Comparison of ENCODE assay signal across 1 mouse cellular context in the genomic region with DNA sequence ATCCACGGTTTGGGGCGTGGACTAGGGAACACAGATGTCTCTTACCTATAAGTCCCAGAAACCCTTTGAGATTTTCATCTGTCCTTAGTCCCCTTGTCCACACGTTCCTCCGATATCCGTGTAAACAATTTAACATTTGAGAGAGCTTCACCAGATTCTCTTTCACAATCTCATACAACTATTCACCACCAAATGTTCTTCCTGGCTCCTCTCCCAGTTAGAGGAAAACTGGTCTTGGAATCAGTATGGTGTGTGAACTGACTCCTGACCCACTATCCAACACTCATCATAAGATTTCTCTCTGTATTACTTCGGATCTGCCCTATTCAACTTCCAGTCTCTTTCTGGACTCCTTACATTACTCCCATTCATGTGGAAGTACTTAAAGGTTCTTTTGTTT.
TF ChIP-seq lines count a peak whose summit lies in the region.

No protein-coding gene starts in this region.

TF ChIP-seq in myocyte, 11 proteins besides CTCF, POLR2A, EP300 and RAD21:
- TF ChIP-seq USF1 (IDR thresholded peaks at IDR 0.05; ENCODE audit: low read depth) (no peak), MYOG (IDR thresholded peaks at IDR 0.05; ENCODE audit: control insufficient read depth in 1 of 3, insufficient read depth in 1 of 3, insufficient read length in 2 of 3, low read depth in 2 of 3) (no peak), TCF3 (IDR thresholded peaks at IDR 0.05; ENCODE audit: insufficient read length, low read depth) (no peak), REST (IDR thresholded peaks at IDR 0.05; ENCODE audit: insufficient read depth, insufficient read length) (no peak), MYOD1 (IDR thresholded peaks at IDR 0.05; ENCODE audit: control insufficient read depth in 1 of 3, insufficient read length in 2 of 3, low read depth in 2 of 3) (no peak), POLR2AphosphoS2 (IDR thresholded peaks at IDR 0.05; ENCODE audit: insufficient read length, low read depth) (no peak), CEBPB (IDR thresholded peaks at IDR 0.05; ENCODE audit: insufficient read depth, poor library complexity, severe bottlenecking) (no peak), E2F4 (IDR thresholded peaks at IDR 0.05; ENCODE audit: insufficient read depth) (no peak), TCF12 (IDR thresholded peaks at IDR 0.05; ENCODE audit: insufficient read depth, poor library complexity, severe bottlenecking) (no peak), MAX (IDR thresholded peaks at IDR 0.05; ENCODE audit: low read depth) (no peak), SRF (IDR thresholded peaks at IDR 0.05; ENCODE audit: control insufficient read depth, insufficient read length, low read depth) (no peak)
